Mouse (Mus musculus) intestine, postnatal 0 days (tissue): ENCODE data around the gene Chmp1a. TPM values are rescaled to one million over a fixed set of nuclear protein-coding genes. Genes with fewer than 3 reads are reported as not detected.
A peak's percentile ranks its signal among the peaks of the same experiment; 100 is the strongest.

Experiments used
- ATAC-seq: fragments of 200-750 bp; cut with Nextera tagmentation; 2 replicates; pipeline ENCODE4 v1.8.0; 2017; ENCODE audit warnings: mild to moderate bottlenecking, moderate TSS enrichment, moderate library complexity
- H3K27ac ChIP-seq: fragments of 300-500 bp; sonication (generic); 2 replicates; pipeline ENCODE4 v1.5.1; 2014; ENCODE audit warnings: mild to moderate bottlenecking, low read depth, low read length, moderate library complexity
- H3K27me3 ChIP-seq: fragments of 300-500 bp; sonication (generic); replicated peaks from 2 replicates; pipeline ENCODE4 v1.6.1; 2014; ENCODE audit warnings: low read length, mixed read lengths; ENCODE audit not compliant: control insufficient read depth, insufficient read depth
- H3K36me3 ChIP-seq: fragments of 300-500 bp; sonication (generic); 2 replicates; pipeline ENCODE4 v1.6.1; 2014; ENCODE audit warnings: mild to moderate bottlenecking, moderate library complexity; ENCODE audit not compliant: control insufficient read depth, insufficient read depth
- H3K4me1 ChIP-seq: fragments of 300-500 bp; sonication (generic); replicated peaks from 2 replicates; pipeline ENCODE4 v1.6.1; 2014; ENCODE audit warnings: antibody characterized with exemption, low read length, mixed read lengths; ENCODE audit not compliant: control insufficient read depth, insufficient read depth
- H3K4me2 ChIP-seq: fragments of 300-500 bp; sonication (generic); replicated peaks from 2 replicates; pipeline ENCODE4 v1.6.1; 2014; ENCODE audit warnings: low read depth, mild to moderate bottlenecking, moderate library complexity
- H3K4me3 ChIP-seq: fragments of 300-500 bp; sonication (generic); 2 replicates; pipeline ENCODE4 v1.5.1; 2014; ENCODE audit warnings: low read depth, low read length
- H3K9ac ChIP-seq: fragments of 300-500 bp; sonication (generic); 2 replicates; pipeline ENCODE4 v1.6.1; 2014; ENCODE audit warnings: mild to moderate bottlenecking, low read depth, low read length
- H3K9me3 ChIP-seq: fragments of 300-500 bp; sonication (generic); 2 replicates; pipeline ENCODE4 v1.6.1; 2016; ENCODE audit warnings: mixed run types; ENCODE audit not compliant: control insufficient read depth
- CTCF ChIP-seq: sonication (generic); IDR thresholded peaks from 2 replicates; pipeline ENCODE4 v1.5.1; 2016; ENCODE audit warnings: low read depth, mild to moderate bottlenecking, control low read depth, antibody characterized with exemption, moderate library complexity
- WGBS: fragments of 180-500 bp; shearing (Covaris S2); extraction: QIAGEN DNeasy Blood & Tissue Kit; methylation state at CpG from one replicate; pipeline ENCODE4 v1.1.7; 2014; 5-methylcytosine and 5-hydroxymethylcytosine counted together
- polyA plus RNA-seq: library from polyadenylated mRNA; unstranded; fragments of >200 nt; fragmentation: Nextera tagmentation; extraction: Ambion mirVana; gene quantifications from 2 replicates; pipeline ENCODE4 v1.2.1, GENCODE M21; 2015

The Chmp1a gene
- polyA plus RNA-seq, 1 experiment from 2014 or later = 203 TPM

- no peak overlapping the region for H3K4me2 ChIP-seq
- H3K27me3 ChIP-seq = no peaks in the 10 kb centered on the region
- peaks cover 11% of the 10 kb centered on the region; the same call in 1 of the 2 replicates for H3K36me3 ChIP-seq
- H3K9ac ChIP-seq = no peak overlapping the region
- ATAC-seq = no peak
- WGBS = 100% methylated on average over 1 of the region's 1 CpGs
- peaks cover 5% of the 10 kb centered on the region; the same call in 1 of the 2 replicates for H3K4me1 ChIP-seq
- H3K4me3 ChIP-seq = no peak overlapping the region
- H3K27ac ChIP-seq = no peak overlapping the region
- no peak for TF ChIP-seq CTCF
- no peaks in the 10 kb centered on the region for H3K9me3 ChIP-seq
Observed at GRCm38 (mm10) chr8:123228416-123228815, 15.9 kb upstream of the Chmp1a start.

GRCm38 (mm10) chr8:123224278-123225266, 12.0 kb upstream of the Chmp1a start, which contains the start of gene Cdk10:
Cdk10 (plus strand) TSS chr8:123224842.
- Histone ChIP-seq H3K27me3 (no peaks in the 10 kb centered on the region), H3K4me3 (peak within 1 kb of the TSS; percentile 74), H3K4me1 (peaks cover 5% of the 10 kb centered on the region; the same call in 1 of the 2 replicates), H3K9ac (peak within 1 kb of the TSS; percentile 72), H3K27ac (peak within 1 kb of the TSS; percentile 79), H3K36me3 (peaks cover 6% of the 10 kb centered on the region; the same call in 1 of the 2 replicates), H3K4me2 (peak within 1 kb of the TSS; percentile 87), H3K9me3 (no peaks in the 10 kb centered on the region)
- TF ChIP-seq CTCF = 0 out of 2 replicates have a peak, but pooled peaks have one; percentile 9
- WGBS = 2% methylated on average over 59 of the region's 59 CpGs
- peak; percentile 79 for ATAC-seq

GRCm38 (mm10) chr8:123220917-123221316, 8.4 kb upstream of the Chmp1a start:
- Histone ChIP-seq H3K27ac (no peak overlapping the region), H3K4me3 (no peak overlapping the region), H3K9me3 (no peaks in the 10 kb centered on the region), H3K4me1 (peaks cover 5% of the 10 kb centered on the region; the same call in 1 of the 2 replicates), H3K36me3 (no peaks in the 10 kb centered on the region), H3K9ac (no peak overlapping the region), H3K4me2 (no peak overlapping the region), H3K27me3 (no peaks in the 10 kb centered on the region)
- WGBS = 58% methylated on average over 1 of the region's 1 CpGs
- no peak for ATAC-seq
- TF ChIP-seq CTCF = no peak

GRCm38 (mm10) chr8:123215430-123215829, 2.9 kb upstream of the Chmp1a start:
- H3K9me3 ChIP-seq = no peaks in the 10 kb centered on the region
- H3K36me3 ChIP-seq = no peaks in the 10 kb centered on the region; the same call in 1 of the 2 replicates
- no peak for TF ChIP-seq CTCF
- no peak overlapping the region for H3K27ac ChIP-seq
- no peak overlapping the region for H3K4me3 ChIP-seq
- no peaks in the 10 kb centered on the region; the same call in 1 of the 2 replicates for H3K4me1 ChIP-seq
- no peaks in the 10 kb centered on the region for H3K27me3 ChIP-seq
- no peak overlapping the region for H3K4me2 ChIP-seq
- H3K9ac ChIP-seq = no peak overlapping the region
- 75% methylated on average over 3 of the region's 3 CpGs for WGBS
- ATAC-seq = no peak

- TF ChIP-seq CTCF = no peak
- peak overlapping the region; percentile 85 for H3K4me2 ChIP-seq
- 20% methylated on average over 22 of the region's 22 CpGs for WGBS
- H3K4me3 ChIP-seq = peak overlapping the region; percentile 84
- H3K27me3 ChIP-seq = no peaks in the 10 kb centered on the region
- H3K9ac ChIP-seq = peak overlapping the region; percentile 50
- H3K4me1 ChIP-seq = no peaks in the 10 kb centered on the region; the same call in 1 of the 2 replicates
- no peak; the same call in 1 of the 2 replicates for ATAC-seq
- no peak overlapping the region for H3K27ac ChIP-seq
- peaks cover 20% of the 10 kb centered on the region for H3K36me3 ChIP-seq
- no peaks in the 10 kb centered on the region for H3K9me3 ChIP-seq
Observed at GRCm38 (mm10) chr8:123213118-123213772, 682 bp upstream of the Chmp1a start.

- TF ChIP-seq CTCF = no peak
- peak; percentile 26 for ATAC-seq
- peak overlapping the region; percentile 84 for H3K4me3 ChIP-seq
- peak overlapping the region; percentile 85 for H3K4me2 ChIP-seq
- no peaks in the 10 kb centered on the region for H3K27me3 ChIP-seq
- no peaks in the 10 kb centered on the region for H3K9me3 ChIP-seq
- H3K36me3 ChIP-seq = peaks cover 34% of the 10 kb centered on the region
- peak overlapping the region; percentile 78 for H3K27ac ChIP-seq
- H3K9ac ChIP-seq = peak overlapping the region; percentile 84
- WGBS = 20% methylated on average over 10 of the region's 10 CpGs
- no peaks in the 10 kb centered on the region; the same call in 1 of the 2 replicates for H3K4me1 ChIP-seq
Observed at GRCm38 (mm10) chr8:123211876-123212275, 687 bp downstream of the Chmp1a start.
